Mouse (Mus musculus): ENCODE measurements around the gene Srr. TPM values are rescaled to one million over a fixed set of nuclear protein-coding genes. Genes with fewer than 3 reads are reported as not detected.

Srr gene
- polyA plus RNA-seq, 1 experiment from 2014 or later = 25.9 TPM

DNA sequence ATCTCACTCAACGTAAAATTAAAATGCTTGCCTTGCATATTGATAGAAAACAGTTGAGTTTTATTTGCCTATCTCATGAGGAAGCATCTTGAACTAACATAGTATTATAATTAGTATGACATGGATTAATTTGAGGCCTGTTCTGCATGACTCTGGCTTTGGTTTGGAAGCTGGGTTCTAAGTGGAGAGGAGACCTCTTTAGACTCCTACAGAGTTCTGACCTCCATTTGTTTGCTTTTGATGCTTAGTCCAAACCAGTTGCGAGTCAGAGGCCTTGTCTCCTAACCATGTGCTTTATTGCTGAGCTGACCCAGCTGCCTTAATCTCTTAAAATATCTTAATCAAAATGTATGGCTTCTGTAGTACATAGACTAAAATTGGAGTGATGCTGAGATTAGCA, 31.9 kb upstream of the Srr start:
- Histone ChIP-seq H3K9ac (ENCODE audit: low read length) (no peak overlapping the region), H3K4me2 (no peak overlapping the region), H3K27me3 (ENCODE audit: control insufficient read depth, insufficient read depth, low read length) (no peaks in the 10 kb centered on the region), H3K36me3 (ENCODE audit: control insufficient read depth, insufficient read depth, low read length) (no peaks in the 10 kb centered on the region; the same call in 1 of the 2 replicates), H3K9me3 (ENCODE audit: control insufficient read depth, low read length) (no peaks in the 10 kb centered on the region), H3K4me1 (ENCODE audit: control insufficient read depth, insufficient read depth, low read length) (no peaks in the 10 kb centered on the region), H3K4me3 (ENCODE audit: low read depth, low read length) (no peak overlapping the region), H3K27ac (ENCODE audit: low read depth, low read length) (no peak overlapping the region)
- DNase-seq (ENCODE audit: low spot score, missing footprints) (no peak), ATAC-seq (ENCODE audit: low FRiP score) (no peak)
- WGBS = 88% methylated on average over 2 of the region's 2 CpGs

- DNase-seq (ENCODE audit: low spot score, missing footprints) (no peak), ATAC-seq (ENCODE audit: low FRiP score) (no peak)
- Histone ChIP-seq H3K27ac (ENCODE audit: low read depth, low read length) (no peak overlapping the region), H3K27me3 (ENCODE audit: control insufficient read depth, insufficient read depth, low read length) (no peaks in the 10 kb centered on the region), H3K9ac (ENCODE audit: low read length) (no peak overlapping the region), H3K4me1 (ENCODE audit: control insufficient read depth, insufficient read depth, low read length) (no peaks in the 10 kb centered on the region), H3K9me3 (ENCODE audit: control insufficient read depth, low read length) (no peaks in the 10 kb centered on the region), H3K4me2 (no peak overlapping the region), H3K36me3 (ENCODE audit: control insufficient read depth, insufficient read depth, low read length) (no peaks in the 10 kb centered on the region), H3K4me3 (ENCODE audit: low read depth, low read length) (no peak overlapping the region)
These were observed 30.3 kb upstream of the Srr start for GRCm38 (mm10) chr11:74956006-74956405.

GRCm38 (mm10) chr11:74954901-74955300, 29.2 kb upstream of the Srr start:
- H3K4me3 ChIP-seq (ENCODE audit: low read depth, low read length) = no peak overlapping the region
- H3K4me2 ChIP-seq = no peak overlapping the region
- no peaks in the 10 kb centered on the region for H3K9me3 ChIP-seq (ENCODE audit: control insufficient read depth, low read length)
- no peaks in the 10 kb centered on the region for H3K4me1 ChIP-seq (ENCODE audit: control insufficient read depth, insufficient read depth, low read length)
- ATAC-seq (ENCODE audit: low FRiP score) (no peak), DNase-seq (ENCODE audit: low spot score, missing footprints) (no peak)
- no peak overlapping the region for H3K27ac ChIP-seq (ENCODE audit: low read depth, low read length)
- no peak overlapping the region for H3K9ac ChIP-seq (ENCODE audit: low read length)
- H3K27me3 ChIP-seq (ENCODE audit: control insufficient read depth, insufficient read depth, low read length) = no peaks in the 10 kb centered on the region
- no peaks in the 10 kb centered on the region for H3K36me3 ChIP-seq (ENCODE audit: control insufficient read depth, insufficient read depth, low read length)

DNA sequence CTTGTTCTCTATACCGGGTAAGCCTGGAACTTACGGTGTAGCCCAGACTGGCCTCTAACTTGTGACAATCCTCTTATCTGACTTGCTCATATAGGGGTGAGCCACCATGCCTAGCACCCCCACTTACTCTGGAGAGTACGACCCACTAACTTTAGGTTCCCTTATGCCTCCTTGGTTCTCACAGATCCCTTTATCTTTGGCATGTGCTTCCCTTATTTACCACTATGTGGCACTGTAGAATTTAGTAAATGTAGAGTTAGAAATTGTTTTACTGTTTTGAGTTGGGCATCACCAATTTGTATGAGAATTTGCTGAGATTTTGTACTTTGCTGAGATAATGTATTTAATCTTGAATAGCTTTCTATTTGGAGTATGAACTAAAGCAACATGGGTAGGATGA, 20.6 kb upstream of the Srr start:
- H3K9me3 ChIP-seq (ENCODE audit: control insufficient read depth, low read length) = no peaks in the 10 kb centered on the region
- H3K4me2 ChIP-seq = no peak overlapping the region
- H3K27ac ChIP-seq (ENCODE audit: low read depth, low read length) = no peak overlapping the region
- ATAC-seq (ENCODE audit: low FRiP score) (no peak), DNase-seq (ENCODE audit: low spot score, missing footprints) (no peak)
- no peaks in the 10 kb centered on the region for H3K4me1 ChIP-seq (ENCODE audit: control insufficient read depth, insufficient read depth, low read length)
- H3K27me3 ChIP-seq (ENCODE audit: control insufficient read depth, insufficient read depth, low read length) = no peaks in the 10 kb centered on the region
- no peak overlapping the region for H3K9ac ChIP-seq (ENCODE audit: low read length)
- no peak overlapping the region for H3K4me3 ChIP-seq (ENCODE audit: low read depth, low read length)
- peaks cover 7% of the 10 kb centered on the region; the same call in 1 of the 2 replicates for H3K36me3 ChIP-seq (ENCODE audit: control insufficient read depth, insufficient read depth, low read length)
- 86% methylated on average over 3 of the region's 3 CpGs for WGBS

DNA sequence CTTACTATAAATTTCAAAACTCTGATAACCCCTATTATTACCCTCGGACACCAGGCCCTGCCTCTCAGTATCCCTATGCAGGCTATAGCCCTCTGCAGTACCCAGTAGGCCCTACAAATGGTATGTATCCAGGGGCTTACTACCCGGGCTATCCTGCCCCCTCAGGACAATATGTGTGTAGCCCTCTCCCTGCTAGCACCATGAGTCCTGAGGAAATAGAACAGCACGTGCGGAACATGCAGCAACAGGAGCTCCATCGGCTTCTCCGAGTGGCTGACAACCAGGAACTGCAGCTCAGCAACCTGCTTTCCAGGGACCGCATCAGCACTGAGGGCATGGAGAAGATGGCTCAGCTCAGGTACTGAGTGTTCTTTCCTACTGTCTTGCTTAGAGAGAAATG, 4.6 kb upstream of the Srr start:
- H3K9ac ChIP-seq (ENCODE audit: low read length) = no peak overlapping the region
- WGBS = 92% methylated on average over 7 of the region's 7 CpGs
- no peak overlapping the region for H3K4me2 ChIP-seq
- H3K27ac ChIP-seq (ENCODE audit: low read depth, low read length) = no peak overlapping the region
- peaks cover 17% of the 10 kb centered on the region for H3K36me3 ChIP-seq (ENCODE audit: control insufficient read depth, insufficient read depth, low read length)
- H3K9me3 ChIP-seq (ENCODE audit: control insufficient read depth, low read length) = no peaks in the 10 kb centered on the region
- no peak for ATAC-seq (ENCODE audit: low FRiP score)
- H3K4me1 ChIP-seq (ENCODE audit: control insufficient read depth, insufficient read depth, low read length) = peaks cover 9% of the 10 kb centered on the region
- no peak for DNase-seq (ENCODE audit: low spot score, missing footprints)
- H3K4me3 ChIP-seq (ENCODE audit: low read depth, low read length) = no peak overlapping the region
- H3K27me3 ChIP-seq (ENCODE audit: control insufficient read depth, insufficient read depth, low read length) = no peaks in the 10 kb centered on the region

- Histone ChIP-seq H3K4me3 (ENCODE audit: low read depth, low read length) (no peak overlapping the region), H3K27ac (ENCODE audit: low read depth, low read length) (no peak overlapping the region), H3K4me1 (ENCODE audit: control insufficient read depth, insufficient read depth, low read length) (peaks cover 14% of the 10 kb centered on the region), H3K27me3 (ENCODE audit: control insufficient read depth, insufficient read depth, low read length) (no peaks in the 10 kb centered on the region), H3K9ac (ENCODE audit: low read length) (no peak overlapping the region), H3K4me2 (no peak overlapping the region), H3K36me3 (ENCODE audit: control insufficient read depth, insufficient read depth, low read length) (peaks cover 10% of the 10 kb centered on the region), H3K9me3 (ENCODE audit: control insufficient read depth, low read length) (no peaks in the 10 kb centered on the region)
- WGBS = 87% methylated on average over 4 of the region's 4 CpGs
- ATAC-seq (ENCODE audit: low FRiP score) (no peak), DNase-seq (ENCODE audit: low spot score, missing footprints) (no peak)
These were observed 3.4 kb upstream of the Srr start for GRCm38 (mm10) chr11:74929111-74929510.

DNA sequence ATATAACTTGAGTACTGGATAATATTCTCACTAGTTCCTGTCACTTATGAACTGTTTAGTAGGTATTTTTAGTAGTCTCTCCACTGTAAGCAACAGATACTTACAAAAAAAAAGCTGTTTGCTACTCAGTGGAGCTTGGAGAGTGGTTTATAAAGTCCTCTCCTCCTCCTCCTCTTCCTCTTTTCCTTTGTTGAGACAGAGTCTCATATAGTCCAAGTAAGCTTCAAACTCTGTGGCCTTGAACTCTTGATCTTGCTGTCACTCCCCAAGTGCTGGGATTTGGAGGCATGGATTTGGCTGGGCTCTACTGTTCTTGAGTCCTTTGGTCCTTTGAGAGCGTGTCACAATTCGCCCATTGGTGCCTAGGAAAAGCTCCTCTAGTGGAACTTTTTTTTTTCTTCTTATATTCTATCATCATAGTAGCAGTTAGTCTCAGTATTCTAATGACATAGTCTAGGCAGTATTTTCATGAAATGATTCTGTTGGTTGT, 1.5 kb upstream of the Srr start:
- H3K4me1 ChIP-seq (ENCODE audit: control insufficient read depth, insufficient read depth, low read length) = peaks cover 14% of the 10 kb centered on the region
- H3K9ac ChIP-seq (ENCODE audit: low read length) = no peak overlapping the region
- H3K27me3 ChIP-seq (ENCODE audit: control insufficient read depth, insufficient read depth, low read length) = no peaks in the 10 kb centered on the region
- H3K4me3 ChIP-seq (ENCODE audit: low read depth, low read length) = no peak overlapping the region
- no peak overlapping the region; the same call in 1 of the 2 replicates for H3K4me2 ChIP-seq
- H3K27ac ChIP-seq (ENCODE audit: low read depth, low read length) = no peak overlapping the region
- no peaks in the 10 kb centered on the region for H3K9me3 ChIP-seq (ENCODE audit: control insufficient read depth, low read length)
- no peak for DNase-seq (ENCODE audit: low spot score, missing footprints)
- no peak for ATAC-seq (ENCODE audit: low FRiP score)
- H3K36me3 ChIP-seq (ENCODE audit: control insufficient read depth, insufficient read depth, low read length) = peaks cover 5% of the 10 kb centered on the region; the same call in 1 of the 2 replicates
- WGBS = 90% methylated on average over 2 of the region's 2 CpGs

GRCm38 (mm10) chr11:74926388-74927005, 749 bp upstream of the Srr start:
- Histone ChIP-seq H3K36me3 (ENCODE audit: control insufficient read depth, insufficient read depth, low read length) (peaks cover 5% of the 10 kb centered on the region; the same call in 1 of the 2 replicates), H3K9me3 (ENCODE audit: control insufficient read depth, low read length) (no peaks in the 10 kb centered on the region), H3K27me3 (ENCODE audit: control insufficient read depth, insufficient read depth, low read length) (no peaks in the 10 kb centered on the region), H3K27ac (ENCODE audit: low read depth, low read length) (peak overlapping the region; percentile 96), H3K4me1 (ENCODE audit: control insufficient read depth, insufficient read depth, low read length) (peaks cover 14% of the 10 kb centered on the region), H3K4me3 (ENCODE audit: low read depth, low read length) (peak overlapping the region; percentile 91), H3K9ac (ENCODE audit: low read length) (peak overlapping the region; percentile 78), H3K4me2 (peak overlapping the region; percentile 71)
- 10% methylated on average over 11 of the region's 11 CpGs for WGBS
- ATAC-seq (ENCODE audit: low FRiP score) = no peak
- DNase-seq (ENCODE audit: low spot score, missing footprints) = no peak

DNA sequence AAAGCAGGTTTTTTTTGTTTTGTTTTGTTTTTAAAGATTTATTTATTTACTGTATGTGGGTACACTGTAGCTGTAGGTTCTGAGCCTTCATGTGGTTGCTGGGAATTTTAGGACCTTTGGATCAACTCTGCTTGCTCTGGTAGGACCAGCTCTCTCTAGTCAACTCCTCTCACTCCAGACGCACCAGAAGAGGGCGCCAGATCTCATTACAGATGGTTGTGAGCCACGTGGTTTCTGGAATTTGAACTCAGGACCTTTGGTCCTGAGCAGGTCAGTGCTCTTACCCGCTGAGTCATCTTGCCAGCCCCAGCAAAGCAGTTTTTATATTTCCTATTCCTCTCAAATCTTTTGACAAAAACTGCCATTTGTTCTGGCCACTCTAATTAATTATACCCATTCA, 1.6 kb downstream of the Srr start:
- no peak overlapping the region for H3K27ac ChIP-seq (ENCODE audit: low read depth, low read length)
- no peaks in the 10 kb centered on the region for H3K27me3 ChIP-seq (ENCODE audit: control insufficient read depth, insufficient read depth, low read length)
- H3K36me3 ChIP-seq (ENCODE audit: control insufficient read depth, insufficient read depth, low read length) = peaks cover under 1% of the 10 kb centered on the region; the same call in 1 of the 2 replicates
- peaks cover 14% of the 10 kb centered on the region for H3K4me1 ChIP-seq (ENCODE audit: control insufficient read depth, insufficient read depth, low read length)
- ATAC-seq (ENCODE audit: low FRiP score) (no peak), DNase-seq (ENCODE audit: low spot score, missing footprints) (peak; percentile 78)
- no peak overlapping the region for H3K4me2 ChIP-seq
- H3K4me3 ChIP-seq (ENCODE audit: low read depth, low read length) = no peak overlapping the region
- H3K9ac ChIP-seq (ENCODE audit: low read length) = no peak overlapping the region
- H3K9me3 ChIP-seq (ENCODE audit: control insufficient read depth, low read length) = no peaks in the 10 kb centered on the region
- 62% methylated on average over 4 of the region's 4 CpGs for WGBS

All from midbrain, embryonic 11.5 days (tissue).